Mouse (Mus musculus) liver, embryonic 14.5 days (tissue): Measurements from ENCODE around the gene Slc25a39.

Experiments used
- CTCF ChIP-seq: IDR thresholded peaks from 2 replicates; pipeline ENCODE4 v1.5.1; 2016; ENCODE audit warnings: antibody characterized with exemption, low read depth, control low read depth
- EP300 ChIP-seq: IDR thresholded peaks from 2 replicates; pipeline ENCODE4 v1.6.1; 2016; ENCODE audit warnings: antibody characterized with exemption, low read depth

DNA sequence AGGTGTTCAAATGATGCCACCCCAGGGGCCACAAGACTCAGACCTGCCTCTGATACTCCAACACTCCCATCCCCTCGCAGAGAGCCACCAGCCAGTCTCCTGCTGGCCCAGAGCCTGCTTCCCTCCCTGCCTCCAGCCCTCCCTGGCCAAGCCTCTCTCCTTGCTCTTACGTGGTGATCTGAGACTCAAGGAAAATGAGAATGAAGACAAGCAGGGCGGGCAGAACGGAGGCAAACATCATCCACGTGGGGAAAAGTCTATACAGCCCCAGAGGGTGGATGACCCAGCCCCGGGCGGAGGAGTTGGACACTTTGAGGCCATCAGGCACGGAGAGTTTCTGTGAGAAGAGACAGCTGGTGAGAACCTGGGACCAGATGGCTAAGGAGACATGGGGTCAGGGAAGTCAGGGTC lies 54.7 kb downstream of the Slc25a39 start:
- no peak for TF ChIP-seq CTCF
- peak; percentile 4; the same call in 1 of the 2 replicates for TF ChIP-seq EP300
